Mouse (Mus musculus) heart, embryonic 13.5 days (tissue): ENCODE results near the gene Serpinb7. TPM values are rescaled to one million over a fixed set of nuclear protein-coding genes. Genes with fewer than 3 reads are reported as not detected.

Source experiments
- ATAC-seq: fragments of 200-750 bp; cut with Nextera tagmentation; 2 replicates; pipeline ENCODE4 v1.8.0; 2017; ENCODE audit warnings: moderate TSS enrichment; ENCODE audit not compliant: insufficient number of reproducible peaks, low FRiP score, low TSS enrichment; ENCODE audit errors: extremely low read depth
- H3K27ac ChIP-seq: fragments of 300-500 bp; sonication (generic); replicated peaks from 2 replicates; pipeline ENCODE4 v1.5.1; 2015; ENCODE audit warnings: moderate library complexity, mild to moderate bottlenecking, inconsistent platforms
- H3K27me3 ChIP-seq: fragments of 300-500 bp; sonication (generic); replicated peaks from 2 replicates; pipeline ENCODE4 v1.6.1; 2015; ENCODE audit warnings: mild to moderate bottlenecking, inconsistent platforms
- H3K36me3 ChIP-seq: fragments of 300-500 bp; sonication (generic); 2 replicates; pipeline ENCODE4 v1.6.1; 2015; ENCODE audit warnings: mild to moderate bottlenecking, inconsistent platforms
- H3K4me1 ChIP-seq: fragments of 300-500 bp; sonication (generic); 2 replicates; pipeline ENCODE4 v1.6.1; 2015; ENCODE audit warnings: inconsistent platforms
- H3K4me2 ChIP-seq: fragments of 300-500 bp; sonication (generic); 2 replicates; pipeline ENCODE4 v1.6.1; 2015; ENCODE audit warnings: inconsistent platforms, mild to moderate bottlenecking, moderate library complexity
- H3K4me3 ChIP-seq: fragments of 300-500 bp; sonication (generic); 2 replicates; pipeline ENCODE4 v1.5.1; 2015; ENCODE audit warnings: moderate library complexity, mild to moderate bottlenecking, inconsistent platforms
- H3K9ac ChIP-seq: fragments of 300-500 bp; sonication (generic); 2 replicates; pipeline ENCODE4 v1.6.1; 2015; ENCODE audit warnings: inconsistent platforms, mild to moderate bottlenecking, moderate library complexity
- H3K9me3 ChIP-seq: fragments of 300-500 bp; sonication (generic); 2 replicates; pipeline ENCODE4 v1.6.1; 2016; ENCODE audit warnings: inconsistent platforms
- WGBS: fragments of 180-500 bp; shearing (Covaris S2); methylation state at CpG from one replicate; pipeline ENCODE4 v1.1.7; 2015; ENCODE audit warnings: mixed read lengths; 5-methylcytosine and 5-hydroxymethylcytosine counted together
- polyA plus RNA-seq: library from polyadenylated mRNA; unstranded; fragments of >200 nt; fragmentation: Nextera tagmentation; extraction: Ambion mirVana; gene quantifications from 2 replicates; pipeline ENCODE4 v1.2.1, GENCODE M21; 2015

Gene Serpinb7
- polyA plus RNA-seq, 1 experiment from 2014 or later = not detected

- no peaks in the 10 kb centered on the region for H3K9me3 ChIP-seq
- no peaks in the 10 kb centered on the region for H3K36me3 ChIP-seq
- H3K4me3 ChIP-seq = no peak overlapping the region
- no peaks in the 10 kb centered on the region for H3K27me3 ChIP-seq
- H3K27ac ChIP-seq = no peak overlapping the region
- 73% methylated on average over 8 of the region's 8 CpGs for WGBS
- H3K4me1 ChIP-seq = no peaks in the 10 kb centered on the region
- H3K4me2 ChIP-seq = no peak overlapping the region
- ATAC-seq = no peak
- no peak overlapping the region for H3K9ac ChIP-seq
Measured at GRCm38 (mm10) chr1:107489577-107489976, 90.1 kb downstream of the Serpinb7 start.

DNA sequence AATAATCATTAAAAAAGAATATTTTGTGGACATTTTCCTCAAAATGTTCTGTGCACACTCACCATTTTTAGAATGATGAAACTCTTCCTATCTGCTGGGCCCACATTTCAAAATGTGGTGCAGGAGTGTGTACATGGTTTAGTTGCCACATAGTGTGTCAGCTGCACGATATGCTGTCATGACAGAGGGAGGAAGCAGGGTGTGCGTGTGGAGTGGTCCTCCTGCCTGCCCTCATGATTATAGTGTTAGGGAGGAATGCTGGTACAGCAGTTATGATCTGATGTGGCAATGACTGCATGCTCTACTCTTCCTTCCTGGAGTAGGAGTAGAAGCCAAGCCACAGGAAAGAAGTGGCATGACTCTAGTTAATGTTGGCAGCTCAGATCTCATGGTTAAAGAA is 97.3 kb downstream of the Serpinb7 start:
- Histone ChIP-seq H3K9ac (no peak overlapping the region), H3K27me3 (no peaks in the 10 kb centered on the region), H3K9me3 (no peaks in the 10 kb centered on the region), H3K4me1 (no peaks in the 10 kb centered on the region), H3K4me3 (no peak overlapping the region), H3K36me3 (no peaks in the 10 kb centered on the region), H3K4me2 (no peak overlapping the region), H3K27ac (no peak overlapping the region)
- ATAC-seq = no peak
- 84% methylated on average over 2 of the region's 2 CpGs for WGBS

- Histone ChIP-seq H3K27ac (no peak overlapping the region), H3K27me3 (no peaks in the 10 kb centered on the region), H3K9me3 (no peaks in the 10 kb centered on the region), H3K36me3 (no peaks in the 10 kb centered on the region), H3K4me2 (no peak overlapping the region), H3K4me1 (no peaks in the 10 kb centered on the region), H3K9ac (no peak overlapping the region), H3K4me3 (no peak overlapping the region)
- no peak for ATAC-seq
Measured at GRCm38 (mm10) chr1:107502025-107502424, 102.6 kb downstream of the Serpinb7 start.

Other genes with a start within 250 kb of the Serpinb7 start
- gene Serpinb3b, start 121.3 kb upstream of the Serpinb7 start, polyA plus RNA-seq = not detected in 2 replicates
- not detected in 2 replicates for gene Serpinb3c, start 121.3 kb upstream of the Serpinb7 start, polyA plus RNA-seq
- gene Serpinb11, start 38.5 kb upstream of the Serpinb7 start, polyA plus RNA-seq = not detected in 2 replicates
- gene Serpinb2, start 111.8 kb downstream of the Serpinb7 start, polyA plus RNA-seq = 0.14 TPM in 1 of 2 replicates, not detected in the other
- gene Serpinb8, start 190.4 kb downstream of the Serpinb7 start, polyA plus RNA-seq = 1.1 and 1.6 TPM in 2 replicates